Mouse (Mus musculus): Measurements from ENCODE around the gene Tshz2.
"Not testable (repeated sequence)": the region's sequence is repeated elsewhere in the genome, so short reads cannot be mapped to it uniquely, and the experiment has no call there.

Tshz2 gene

DNA sequence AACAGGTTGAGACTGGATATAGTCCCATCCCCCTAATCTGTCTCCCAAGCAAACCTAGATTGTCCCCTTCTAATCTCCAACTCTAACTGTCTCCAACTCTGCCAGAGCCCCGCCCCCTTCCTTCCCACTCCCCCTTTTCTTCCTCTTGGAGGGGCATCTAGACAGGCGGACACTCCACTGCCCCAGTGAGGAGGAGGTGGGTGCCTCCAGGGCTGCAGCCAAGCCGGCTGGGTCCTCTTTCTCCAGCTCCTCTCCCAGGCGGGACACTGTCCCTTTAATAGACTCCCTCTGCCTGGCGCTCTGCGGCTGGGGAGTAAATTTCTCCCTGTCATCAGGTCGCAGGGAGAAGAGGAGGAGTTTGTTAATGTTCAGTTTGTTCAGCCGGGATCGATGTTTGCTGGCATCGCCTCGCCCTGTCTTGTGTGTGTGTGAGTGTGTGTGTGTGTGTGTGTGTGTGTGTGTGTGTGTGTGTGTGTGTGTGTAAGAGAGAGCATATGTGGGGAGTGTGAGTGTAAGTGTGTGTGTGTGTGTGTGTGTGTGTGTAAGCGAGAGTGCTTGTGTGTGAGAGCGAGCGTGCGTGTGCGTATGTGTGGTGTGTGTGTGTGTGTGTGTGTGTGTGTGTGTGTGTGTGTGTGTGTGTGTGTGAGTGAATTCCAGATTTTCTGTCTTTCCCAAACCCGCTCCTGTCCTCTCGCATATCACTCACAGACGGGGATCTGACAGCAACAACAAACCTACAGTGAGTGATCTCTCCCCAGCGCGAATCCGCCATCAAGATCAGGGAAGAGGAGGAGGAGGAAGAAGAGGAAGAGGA lies at the start of gene Tshz2:
TSS of gene Tshz2 (plus strand) at position 676 of the 814 bp plus-strand sequence.
- DNase-seq (ENCODE audit: low read depth, low spot score), result no peak

DNA sequence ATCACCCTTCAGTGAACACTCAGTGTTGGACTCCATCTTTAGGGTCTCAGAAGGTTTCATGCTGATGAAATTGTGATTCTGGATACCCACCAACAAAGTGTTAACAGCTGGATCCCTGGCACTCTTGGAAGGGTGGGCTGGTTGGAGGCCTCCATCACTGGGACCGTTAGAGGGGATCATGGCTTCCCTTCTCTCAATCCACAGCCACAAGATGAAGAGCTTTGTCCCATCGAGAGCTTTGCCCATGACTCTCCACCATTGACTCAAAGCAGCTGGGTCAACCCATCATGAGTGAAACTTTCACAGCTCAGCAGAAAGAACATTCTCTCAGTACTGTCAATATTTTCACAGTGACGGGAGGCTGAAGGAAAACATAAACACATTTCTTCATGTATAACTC lies 49.3 kb upstream of the Tshz2 start:
- DNase-seq (ENCODE audit: low read depth, low spot score), result no peak

DNA sequence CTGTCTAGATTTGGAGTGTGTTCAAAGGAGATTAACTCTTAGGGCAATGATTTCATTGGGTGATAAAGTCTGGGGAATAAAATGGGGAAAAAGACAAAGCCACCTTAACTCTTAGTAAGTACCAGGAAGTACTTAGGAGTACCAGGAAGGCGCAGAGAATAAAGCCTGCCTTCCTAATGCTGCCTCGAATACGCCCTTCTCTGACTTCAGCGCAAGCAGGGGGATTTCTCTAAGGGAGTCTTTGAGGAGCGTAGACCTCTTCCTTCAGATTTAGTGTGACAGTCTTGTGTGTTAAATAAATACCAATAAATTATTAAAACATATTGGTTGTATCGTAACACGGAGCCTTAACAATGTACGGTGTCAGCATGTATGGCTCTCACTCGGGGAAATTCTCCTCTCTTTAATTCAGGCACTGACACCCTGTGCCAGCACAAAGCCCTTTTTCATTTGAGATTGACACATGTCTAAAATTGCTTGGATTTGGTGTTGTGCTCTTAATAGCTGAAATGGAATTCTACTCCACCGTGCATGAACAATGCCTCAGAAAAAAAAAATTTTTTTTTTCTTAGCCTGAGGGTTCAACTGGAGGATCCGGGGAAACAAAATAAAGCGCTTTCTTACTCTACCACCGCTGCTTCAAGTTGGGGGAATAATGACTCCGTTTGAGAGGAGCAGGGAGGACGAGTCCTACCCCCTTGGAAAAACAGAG lies 47.9 kb upstream of the Tshz2 start:
- DNase-seq (ENCODE audit: low read depth, low spot score), result no peak

DNA sequence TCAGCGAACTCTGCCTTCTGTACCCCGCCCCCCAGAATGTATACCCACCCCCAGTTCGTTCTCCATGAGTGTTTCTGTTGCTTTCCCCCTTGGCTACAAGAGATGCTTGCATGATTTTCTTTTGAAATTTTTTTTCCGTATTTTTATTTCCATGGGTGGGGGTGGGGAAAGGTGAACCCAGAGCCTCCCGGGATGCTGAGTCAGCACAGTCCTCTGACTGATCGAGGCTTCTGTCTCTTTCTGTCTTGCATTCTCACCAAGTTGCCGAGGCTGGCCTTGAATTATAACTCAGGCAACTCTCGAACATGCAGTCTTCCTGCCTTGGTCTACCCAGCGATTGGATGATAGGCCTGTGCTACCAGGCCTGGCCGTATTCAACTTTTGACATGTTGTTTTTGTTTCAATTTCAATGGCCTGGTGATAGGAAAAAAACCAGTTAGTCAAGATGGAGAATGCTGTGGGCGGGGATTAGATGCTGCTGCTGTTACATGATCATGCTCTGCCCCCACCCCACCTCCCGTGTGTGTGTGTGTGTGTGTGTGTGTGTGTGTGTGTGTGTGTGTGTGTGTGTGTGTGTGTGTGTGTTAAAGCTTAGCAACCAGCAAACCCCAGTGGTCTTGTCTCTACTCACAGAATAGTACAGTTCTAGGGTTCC lies 47.1 kb upstream of the Tshz2 start:
- no peak for DNase-seq (ENCODE audit: low read depth, low spot score)

DNA sequence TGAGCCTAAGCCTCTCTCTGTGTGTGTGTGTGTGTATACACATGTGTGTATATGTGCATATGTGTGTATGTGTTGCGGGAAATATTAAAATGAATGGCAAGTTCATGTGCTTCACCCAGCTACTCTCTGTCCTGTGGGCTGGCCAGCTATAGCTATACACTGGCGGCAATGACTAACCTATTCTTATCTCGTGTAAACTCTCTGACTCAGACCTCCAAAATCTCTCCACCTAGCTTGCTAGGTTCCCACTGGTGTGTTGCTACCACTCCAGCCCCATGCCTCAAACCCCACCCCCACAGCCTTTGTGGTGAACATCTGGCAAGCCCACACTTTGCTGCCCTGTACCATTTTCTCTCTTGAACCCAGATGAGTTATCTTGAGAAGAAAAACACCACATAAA lies 46.1 kb upstream of the Tshz2 start:
- DNase-seq (ENCODE audit: low read depth, low spot score), result no peak

DNA sequence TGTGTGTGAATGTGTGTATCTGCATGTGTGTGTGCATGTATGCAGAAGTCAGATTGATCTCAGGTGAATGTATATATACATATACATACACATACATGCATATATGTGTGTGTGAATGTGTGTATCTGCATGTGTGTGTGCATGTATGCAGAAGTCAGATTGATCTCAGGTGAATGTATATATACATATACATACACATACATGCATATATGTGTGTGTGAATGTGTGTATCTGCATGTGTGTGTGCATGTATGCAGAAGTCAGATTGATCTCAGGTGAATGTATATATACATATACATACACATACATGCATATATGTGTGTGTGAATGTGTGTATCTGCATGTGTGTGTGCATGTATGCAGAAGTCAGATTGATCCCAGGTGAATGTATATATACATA lies 45.2 kb upstream of the Tshz2 start, which contains the start of gene Gm11011:
TSS of gene Gm11011 (minus strand) at position 101 of the 400 bp plus-strand sequence.
- DNase-seq (ENCODE audit: low read depth, low spot score), result not testable (repeated sequence)

DNA sequence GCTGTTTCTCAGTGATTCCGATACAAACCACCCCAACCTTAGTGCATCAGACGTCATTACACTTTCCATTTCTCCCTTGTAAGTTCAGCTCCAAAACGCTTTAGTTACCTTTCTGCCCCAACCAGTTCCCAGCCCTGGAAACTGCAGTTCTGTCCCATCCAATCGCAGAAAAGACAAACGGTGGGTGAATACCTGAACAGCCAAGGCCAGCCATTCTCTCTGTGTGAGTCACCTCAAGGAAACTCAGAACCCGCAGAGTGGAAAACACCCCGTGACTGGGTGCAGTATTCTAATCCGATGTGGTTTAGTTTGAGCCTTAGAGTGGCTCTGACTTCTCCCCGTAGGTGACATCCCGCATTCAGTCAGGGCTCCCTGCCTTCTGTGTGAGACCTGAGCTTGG lies 43.1 kb upstream of the Tshz2 start:
- DNase-seq (ENCODE audit: low read depth, low spot score), result no peak

DNA sequence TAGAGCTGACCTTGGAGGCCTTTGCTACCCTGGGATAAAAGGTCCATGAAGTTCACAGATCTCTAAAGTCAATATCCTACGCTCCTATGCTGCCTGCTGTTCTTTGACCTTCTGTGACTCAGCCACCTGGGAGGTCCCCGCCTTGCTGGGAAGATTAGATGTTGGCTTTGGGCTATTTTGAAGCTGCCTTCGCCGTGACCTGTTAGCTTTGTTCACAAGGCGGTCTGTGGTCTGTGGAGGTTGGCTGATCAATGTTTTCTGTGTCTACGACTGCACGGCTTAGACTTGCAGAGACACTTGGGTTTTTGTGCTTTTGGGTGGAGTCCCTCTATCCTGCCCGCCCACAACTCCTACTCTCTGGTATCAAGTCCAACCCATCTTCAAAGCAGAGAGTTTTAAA lies 42.4 kb upstream of the Tshz2 start:
- DNase-seq (ENCODE audit: low read depth, low spot score), result no peak

DNA sequence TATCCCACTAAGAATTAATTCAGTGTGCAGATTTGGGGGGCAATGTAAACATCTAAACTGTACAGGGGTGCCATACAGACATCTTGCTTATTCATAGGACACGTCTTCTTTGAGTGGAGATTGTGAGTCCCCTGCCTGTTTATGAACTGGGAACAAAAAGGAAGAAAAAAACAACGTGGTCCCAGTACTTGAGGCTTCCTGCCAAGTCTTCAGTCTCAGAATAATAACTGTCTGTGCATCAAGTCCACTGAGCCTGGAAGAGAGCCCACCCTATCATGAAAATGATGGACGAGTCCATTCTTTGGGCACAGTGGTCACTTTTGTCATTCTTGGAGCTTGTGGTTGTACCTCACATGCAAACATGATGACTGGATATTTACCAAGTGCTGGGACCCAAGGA lies 39.1 kb upstream of the Tshz2 start:
- no peak for DNase-seq (ENCODE audit: low read depth, low spot score)

DNA sequence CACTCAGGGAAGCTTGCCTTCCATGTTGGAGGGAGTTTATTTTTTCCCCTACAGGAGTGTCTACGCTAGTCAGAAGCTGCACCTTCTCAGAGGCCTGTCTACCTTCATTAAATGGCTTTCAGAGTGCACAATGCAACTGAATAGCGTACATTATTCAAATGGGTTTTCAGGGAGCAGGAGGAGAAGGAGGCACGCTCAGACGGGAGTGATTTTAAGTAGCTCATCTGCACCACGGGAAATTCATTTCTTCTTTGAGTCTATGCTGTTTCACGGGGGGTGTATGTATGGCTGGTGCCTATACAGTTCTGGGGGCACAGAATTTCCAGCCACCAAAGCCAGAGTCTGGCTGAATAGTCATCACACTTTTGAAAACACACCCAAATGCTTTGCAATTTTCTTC lies 35.5 kb upstream of the Tshz2 start:
- no peak for DNase-seq (ENCODE audit: low read depth, low spot score)

DNA sequence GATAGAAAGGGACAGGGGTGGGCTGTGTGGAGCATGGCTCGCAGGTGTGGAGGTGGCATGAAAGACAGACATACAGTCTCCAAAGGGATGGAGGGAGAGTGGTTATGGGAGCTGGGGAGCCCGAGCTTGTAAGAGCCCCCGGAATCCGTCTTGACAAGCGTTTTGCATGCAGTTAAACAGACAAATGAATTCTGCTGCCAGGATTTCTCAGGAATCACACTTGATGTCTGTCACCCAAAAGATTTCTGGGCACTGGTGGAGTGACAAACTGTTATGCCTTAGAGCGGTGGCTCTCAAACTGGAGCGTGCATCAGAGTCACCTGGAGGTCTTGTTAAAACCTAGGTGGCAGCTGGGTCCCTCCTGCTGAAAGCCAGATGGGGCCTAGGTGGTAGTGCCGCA lies 34.8 kb upstream of the Tshz2 start:
- DNase-seq (ENCODE audit: low read depth, low spot score), result no peak

DNA sequence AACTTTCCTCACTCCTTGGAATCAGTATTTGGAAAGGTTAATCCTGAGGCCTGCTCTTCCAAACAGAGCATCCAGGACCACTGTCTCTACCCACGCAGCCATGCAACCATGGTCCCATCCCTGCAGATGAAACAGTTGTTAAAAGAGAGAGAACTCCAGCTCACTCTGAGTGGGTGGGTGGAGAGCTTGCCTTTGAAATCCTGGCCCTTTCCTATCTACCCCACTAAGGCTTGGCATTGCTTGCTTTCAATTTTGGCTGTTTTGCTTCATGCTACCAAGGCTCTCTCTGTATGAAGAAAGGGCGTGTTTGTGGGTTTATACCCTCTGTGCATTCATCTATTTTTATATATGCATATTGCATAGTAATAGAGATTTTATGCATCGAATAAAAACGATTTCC lies 33.2 kb upstream of the Tshz2 start:
- DNase-seq (ENCODE audit: low read depth, low spot score), result peak; percentile 51

DNA sequence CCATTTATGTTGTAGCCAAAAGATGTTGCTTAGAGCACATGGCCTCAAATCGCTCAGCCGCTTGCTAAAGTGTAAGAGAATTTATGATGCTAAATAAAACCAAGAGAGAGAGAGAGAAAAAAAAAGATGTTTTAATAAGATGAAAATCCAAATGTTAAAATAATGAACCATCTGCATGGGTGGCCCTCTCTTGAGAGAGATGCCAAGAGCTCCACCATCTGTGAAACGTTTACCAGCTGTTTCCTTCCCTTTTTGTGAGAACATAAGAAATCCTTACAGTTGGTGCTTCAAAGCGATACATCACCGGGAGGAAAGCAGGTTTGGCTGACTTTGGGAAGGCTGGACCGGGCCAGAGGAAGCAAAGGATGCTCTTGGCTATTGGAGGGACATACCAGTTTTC lies 32.6 kb upstream of the Tshz2 start:
- peak; percentile 91 for DNase-seq (ENCODE audit: low read depth, low spot score)

DNA sequence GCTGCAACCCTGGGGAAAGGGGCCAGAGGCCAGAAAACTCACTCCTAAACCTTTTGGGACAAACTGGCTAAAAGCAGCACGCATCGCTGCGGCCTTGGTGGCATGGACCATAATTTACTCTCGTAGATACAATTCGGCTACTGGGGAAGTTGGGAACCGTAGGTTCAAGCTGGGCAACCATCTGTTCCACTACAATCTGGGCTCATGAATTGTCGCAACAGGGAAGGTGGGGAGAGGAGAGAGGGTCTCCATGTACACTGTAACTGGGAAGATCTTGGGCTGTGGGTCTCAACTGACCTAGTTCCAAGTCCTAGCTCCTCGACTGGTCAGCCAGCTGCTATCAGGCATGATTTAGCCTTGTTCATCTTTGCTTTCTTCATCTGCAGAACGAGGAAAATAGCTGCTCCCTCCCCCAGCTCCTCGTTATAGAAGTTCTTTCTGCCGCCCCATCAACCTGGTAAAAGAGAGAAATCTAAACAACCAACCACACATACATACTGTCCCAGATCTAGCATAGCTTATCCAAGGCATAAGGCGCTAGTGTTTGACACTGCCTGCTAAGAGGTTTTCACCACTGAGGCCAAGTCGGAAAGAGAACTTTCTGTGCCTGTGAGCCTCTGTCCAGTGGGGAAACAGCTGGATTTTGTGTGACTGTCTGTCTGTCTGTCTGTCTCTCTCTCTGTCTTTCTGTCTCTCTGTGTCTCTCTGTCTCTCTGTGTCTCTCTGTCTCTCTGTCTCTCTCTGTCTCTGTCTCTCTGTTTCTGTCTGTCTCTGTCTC lies 25.7 kb upstream of the Tshz2 start:
- peak; percentile 34 for DNase-seq (ENCODE audit: low read depth, low spot score)

DNA sequence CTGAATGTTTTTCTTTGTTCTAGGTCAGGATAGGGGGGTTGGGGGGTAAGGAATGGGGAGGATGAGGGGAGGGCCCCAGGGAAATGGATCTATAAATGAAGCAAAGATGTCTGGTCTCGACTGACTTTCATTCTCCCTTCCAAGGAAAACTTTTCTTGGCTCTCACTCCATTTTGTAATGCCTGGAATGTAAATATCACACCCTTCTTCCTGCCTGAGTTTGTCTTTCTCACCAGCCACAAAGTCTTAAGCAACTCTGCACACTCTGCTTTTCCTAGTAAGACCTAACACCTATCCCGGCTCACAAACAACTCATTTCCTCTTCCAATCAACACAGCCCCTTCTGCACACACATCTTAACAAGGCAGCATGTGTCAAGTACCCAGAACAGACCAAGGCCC lies 25.0 kb upstream of the Tshz2 start:
- no peak for DNase-seq (ENCODE audit: low read depth, low spot score)

DNA sequence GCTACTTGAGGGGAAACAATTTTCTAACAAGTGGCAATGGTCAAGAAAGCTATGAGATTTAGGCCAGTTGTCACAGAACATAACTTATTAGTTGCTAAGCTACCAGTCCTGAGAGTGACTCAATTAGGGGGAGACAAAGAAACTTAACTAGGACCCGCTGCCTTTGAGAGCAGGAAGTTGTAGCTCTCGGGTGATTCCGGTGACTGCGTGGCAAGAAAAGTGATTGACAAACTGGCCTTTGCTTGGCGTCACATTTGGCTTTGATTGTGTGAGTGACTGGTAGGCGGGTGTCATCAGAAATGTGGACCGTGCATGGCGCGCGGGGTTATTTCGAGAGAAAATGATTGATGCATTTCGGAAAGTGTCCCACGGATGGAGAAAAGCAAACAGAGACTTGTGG lies 22.9 kb upstream of the Tshz2 start:
- no peak for DNase-seq (ENCODE audit: low read depth, low spot score)

DNA sequence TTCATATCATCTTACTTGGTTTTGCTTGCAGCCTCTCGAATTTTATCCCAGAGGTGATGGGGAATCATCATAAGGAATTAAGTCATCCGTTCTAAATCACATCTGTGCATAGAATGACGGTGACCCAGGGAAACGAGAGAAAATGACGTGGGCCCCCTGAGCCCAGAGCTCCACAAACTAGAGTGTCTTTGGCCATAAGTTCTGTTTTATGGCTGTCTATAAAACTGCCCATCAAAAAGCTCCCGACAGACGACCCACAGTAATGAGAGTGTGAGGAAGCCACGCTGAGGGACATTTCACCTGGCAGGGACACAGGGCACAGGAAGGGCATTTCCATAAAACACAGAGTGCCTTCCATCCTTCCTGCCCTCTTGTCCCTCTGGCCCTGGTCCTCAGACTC lies 21.9 kb upstream of the Tshz2 start:
- no peak for DNase-seq (ENCODE audit: low read depth, low spot score)

DNA sequence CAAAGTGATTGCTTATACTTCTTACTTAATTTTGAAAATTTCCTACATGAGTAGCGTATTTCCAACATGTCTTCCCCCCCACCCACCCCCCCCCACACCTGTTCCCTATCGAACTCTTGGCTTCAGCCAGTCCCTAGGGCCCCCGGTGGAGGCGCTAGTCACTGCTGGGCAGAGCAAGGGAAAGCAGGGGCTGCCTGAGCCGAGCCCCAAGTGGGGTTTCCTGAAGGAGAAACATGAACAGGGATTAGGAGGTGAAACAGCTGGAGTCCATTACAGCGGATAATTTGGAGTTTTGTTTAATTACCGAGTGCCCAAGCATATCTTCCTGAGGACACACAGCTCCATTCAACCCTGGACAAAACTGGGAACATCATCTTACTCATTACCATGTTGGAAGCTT lies 21.3 kb upstream of the Tshz2 start:
- DNase-seq (ENCODE audit: low read depth, low spot score), result no peak

DNA sequence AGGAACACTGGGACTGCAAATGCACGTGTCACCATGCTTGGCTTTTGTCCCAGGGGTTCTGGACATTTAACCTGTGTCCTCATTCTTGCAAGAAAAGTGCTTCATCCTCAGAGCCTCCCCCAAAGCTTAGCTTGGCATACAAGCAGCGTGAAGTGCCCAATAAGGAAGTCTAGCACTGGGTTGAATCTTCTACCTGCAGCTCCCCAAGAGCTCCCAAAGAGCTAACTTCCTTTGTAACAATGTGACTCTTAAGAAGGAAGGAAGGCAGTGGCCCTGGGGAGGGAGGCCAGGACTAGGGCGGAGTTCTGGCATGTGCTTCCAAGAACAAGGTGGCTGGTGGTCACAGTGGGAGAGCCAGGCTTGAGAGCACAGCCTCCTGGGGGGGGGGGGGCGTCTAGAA lies 18.1 kb upstream of the Tshz2 start:
- no peak for DNase-seq (ENCODE audit: low read depth, low spot score)

DNA sequence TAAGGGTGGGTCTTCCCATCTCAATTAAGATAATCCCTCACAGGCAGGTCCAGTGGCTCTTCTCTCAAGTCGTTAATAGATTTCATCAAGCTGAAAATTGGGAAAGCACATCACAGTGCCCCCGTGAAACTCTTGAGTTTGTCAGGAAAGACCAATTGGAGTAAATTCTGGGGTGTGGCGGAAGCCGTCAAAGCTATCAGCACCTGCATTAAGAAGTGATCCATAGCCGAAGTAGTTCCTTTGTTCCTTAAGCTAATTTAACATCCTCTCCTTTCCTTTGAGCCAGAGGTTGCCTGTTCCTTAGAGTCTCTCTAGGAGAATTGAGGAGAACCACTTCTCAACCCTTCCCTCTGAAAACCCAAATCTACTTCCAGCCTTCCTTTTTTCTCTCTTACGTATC lies 16.8 kb upstream of the Tshz2 start:
- no peak for DNase-seq (ENCODE audit: low read depth, low spot score)

DNA sequence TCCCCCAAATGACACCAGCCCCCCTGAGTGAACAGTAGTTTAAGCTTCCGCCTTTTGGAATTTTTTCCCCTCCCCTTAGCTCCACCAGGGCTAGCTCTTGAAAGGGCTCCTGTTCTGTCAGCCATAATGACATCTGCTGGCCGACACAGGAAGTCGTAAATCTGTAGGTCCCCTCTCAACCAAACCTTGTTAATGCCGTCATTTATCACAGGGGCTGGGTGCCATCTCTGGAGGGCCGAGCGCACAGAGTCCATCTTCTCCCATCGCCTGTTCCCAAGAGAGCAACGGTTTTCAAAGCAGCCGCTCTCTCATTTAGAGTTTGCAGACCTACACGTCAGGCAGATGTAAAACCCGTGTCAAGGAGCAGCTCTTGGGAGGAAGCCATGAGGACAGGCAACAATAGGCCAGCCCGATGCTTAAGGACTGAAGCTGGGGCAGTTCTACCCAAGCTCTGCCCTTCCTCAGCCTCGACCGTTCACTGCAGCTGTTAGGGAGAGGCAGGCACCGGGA lies 11.6 kb upstream of the Tshz2 start:
- DNase-seq (ENCODE audit: low read depth, low spot score), result no peak

DNA sequence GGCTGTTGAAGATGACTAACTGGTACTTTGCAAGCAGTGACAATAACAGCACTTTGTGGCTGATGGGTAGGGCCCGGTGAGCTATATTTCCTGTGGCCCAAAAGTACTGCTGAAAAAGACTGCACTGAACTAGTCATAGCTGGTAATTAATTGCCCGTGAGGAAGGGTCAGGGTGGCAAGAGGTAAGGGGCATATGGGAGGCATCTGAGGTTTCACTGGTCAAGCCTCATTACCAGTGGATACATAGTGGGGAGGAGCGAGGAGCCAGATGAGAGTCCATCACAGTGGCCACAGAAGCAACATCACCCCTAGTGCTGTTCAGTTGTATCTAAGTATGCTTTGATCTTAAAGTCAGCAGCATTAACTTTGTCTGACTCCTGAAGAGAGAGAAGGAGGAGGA lies 2.7 kb upstream of the Tshz2 start:
- DNase-seq (ENCODE audit: low read depth, low spot score), result no peak

Measured in telencephalon, adult 2 months (tissue).